9 mouse cellular contexts compared by ENCODE assay signal in genomic region chr7:28740949-28741348, GRCm38 (mm10). TPM values are rescaled to one million over a fixed set of nuclear protein-coding genes. Genes with fewer than 3 reads are reported as not detected.
A peak's percentile ranks its signal among the peaks of the same experiment; 100 is the strongest.
DNase-seq lines count a peak whose midpoint lies in the region; ATAC-seq and TF ChIP-seq lines count a peak whose summit lies in the region.
"Had no signal": no experiment of that assay in that cellular context is flagged by ENCODE, and none has a peak within 500 bp of the region (broad histone marks: within the 10 kb centered on the region; RNA-seq: fewer than 3 reads in every experiment).

No protein-coding gene starts in this region.

- WGBS in heart, adult 2 months: 28% methylated on average over 9 of the region's 9 CpGs
- WGBS in forebrain, embryonic 12.5 days: 42% methylated on average over 9 of the region's 9 CpGs
- WGBS in liver, embryonic 15.5 days (ENCODE audit: insufficient replicate concordance): 32% methylated on average over 9 of the region's 9 CpGs

- peaks cover 3% of the 10 kb centered on the region for H3K79me3 ChIP-seq in C2C12 (ENCODE audit: low read depth)

- H3K27ac ChIP-seq in heart, adult 2 months: peak overlapping the region; percentile 97
- no peak overlapping the region for H3K27ac ChIP-seq in forebrain, embryonic 12.5 days
- peak overlapping the region; percentile 75 for H3K27ac ChIP-seq in liver, embryonic 15.5 days (replicated peaks)

- no peaks in the 10 kb centered on the region for H3K9me3 ChIP-seq in forebrain, embryonic 12.5 days
- no peaks in the 10 kb centered on the region for H3K9me3 ChIP-seq in liver, embryonic 15.5 days (replicated peaks)

- H3K79me2 ChIP-seq in heart, adult 2 months (replicated peaks; ENCODE audit: control insufficient read depth, insufficient read depth, low read length): no peaks in the 10 kb centered on the region
- H3K79me2 ChIP-seq in C2C12 (ENCODE audit: control insufficient read depth, insufficient read depth): peaks cover 11% of the 10 kb centered on the region

- H3K36me3 ChIP-seq in heart, adult 2 months (ENCODE audit: control insufficient read depth, insufficient read depth, low read length): no peaks in the 10 kb centered on the region
- peaks cover 11% of the 10 kb centered on the region for H3K36me3 ChIP-seq in C2C12 (ENCODE audit: control insufficient read depth, insufficient read depth)
- peaks cover 32% of the 10 kb centered on the region for H3K36me3 ChIP-seq in forebrain, embryonic 12.5 days (replicated peaks)
- H3K36me3 ChIP-seq in liver, embryonic 15.5 days (replicated peaks): peaks cover 16% of the 10 kb centered on the region

- peak overlapping the region; percentile 81 for H3K9ac ChIP-seq in heart, adult 2 months (ENCODE audit: low read depth, low read length)
- H3K9ac ChIP-seq in forebrain, embryonic 12.5 days: peak overlapping the region; percentile 82
- peak overlapping the region; percentile 77 for H3K9ac ChIP-seq in liver, embryonic 15.5 days

- H3K4me2 ChIP-seq in forebrain, embryonic 12.5 days: peak overlapping the region; percentile 91
- peak overlapping the region; percentile 78 for H3K4me2 ChIP-seq in liver, embryonic 15.5 days

- peak overlapping the region; percentile 93 for H3K4me3 ChIP-seq in heart, adult 2 months
- H3K4me3 ChIP-seq in C2C12 (ENCODE audit: insufficient read depth, poor library complexity, severe bottlenecking): peak overlapping the region; percentile 68
- peak overlapping the region; percentile 65 for H3K4me3 ChIP-seq in forebrain, embryonic 12.5 days (replicated peaks)
- peak overlapping the region; percentile 86 for H3K4me3 ChIP-seq in liver, embryonic 15.5 days (replicated peaks)

- H3ac ChIP-seq in C2C12 (ENCODE audit: control insufficient read depth, insufficient read length, low read depth): peak overlapping the region; percentile 94

- intact Hi-C loops in heart, adult 2 months (cut with DNase I): no loop called here

- no peak for DNase-seq in heart, adult 2 months
- no peak for DNase-seq in heart, adult 18-20 months
- DNase-seq in cerebellum, postnatal 4 days (ENCODE audit: low spot score in 2 of 2): no peak
- no peak for DNase-seq in urinary bladder, postnatal 14 days (ENCODE audit: low spot score)
- no peak for DNase-seq in thymus, postnatal 14 days

- H3K27me3 ChIP-seq in heart, adult 2 months (ENCODE audit: control insufficient read depth, insufficient read depth, low read length): no peaks in the 10 kb centered on the region
- no peaks in the 10 kb centered on the region for H3K27me3 ChIP-seq in C2C12 (ENCODE audit: control insufficient read depth, insufficient read depth, insufficient read length)
- no peaks in the 10 kb centered on the region for H3K27me3 ChIP-seq in forebrain, embryonic 12.5 days
- no peaks in the 10 kb centered on the region for H3K27me3 ChIP-seq in liver, embryonic 15.5 days

- no peak for TF ChIP-seq POLR2A in heart, adult 2 months (IDR thresholded peaks at IDR 0.05; ENCODE audit: insufficient read depth, low read depth, low read length)

- peaks cover 5% of the 10 kb centered on the region for H3K4me1 ChIP-seq in heart, adult 2 months (ENCODE audit: control insufficient read depth, insufficient read depth, low read length)
- H3K4me1 ChIP-seq in forebrain, embryonic 12.5 days: peaks cover 15% of the 10 kb centered on the region
- peaks cover 26% of the 10 kb centered on the region for H3K4me1 ChIP-seq in liver, embryonic 15.5 days (replicated peaks)

- ATAC-seq in forebrain, embryonic 12.5 days (ENCODE audit: low FRiP score): no peak
- ATAC-seq in liver, embryonic 15.5 days (ENCODE audit: insufficient read depth): no peak

- no peak for TF ChIP-seq CTCF in heart, adult 2 months (IDR thresholded peaks at IDR 0.05)
- TF ChIP-seq CTCF in C2C12 (IDR thresholded peaks at IDR 0.05; ENCODE audit: control insufficient read depth, insufficient read depth, insufficient read length): no peak

- TF ChIP-seq EP300 in heart, adult 2 months (IDR thresholded peaks at IDR 0.05; ENCODE audit: insufficient read depth, low read depth, low read length): no peak

TF ChIP-seq in C2C12, 6 proteins besides CTCF, POLR2A, EP300 and RAD21:
- TF ChIP-seq MAX (IDR thresholded peaks at IDR 0.05) (no peak), CEBPB (IDR thresholded peaks at IDR 0.05; ENCODE audit: low read depth) (no peak), MYOD1 (IDR thresholded peaks at IDR 0.05; ENCODE audit: control insufficient read depth, insufficient read length, low read depth) (no peak), FOSL1 (IDR thresholded peaks at IDR 0.05; ENCODE audit: insufficient read depth, low read length, poor library complexity, severe bottlenecking) (no peak), USF1 (IDR thresholded peaks at IDR 0.05; ENCODE audit: low read depth) (no peak), MYOG (IDR thresholded peaks at IDR 0.05; ENCODE audit: control insufficient read depth, extremely low read depth, insufficient read length) (no peak)
TF ChIP-seq in C2C12: peak in this region for 0.

RNA-seq across cellular contexts. Expression of gene Mrps12, which starts 0.7 kb away (rescaled TPM):
- total RNA-seq in heart, adult 2 months (2021): 10 to 100 TPM; 47.8 to 57.3 TPM
- 36.3 and 51.9 TPM in 2 replicates for polyA plus RNA-seq in heart, adult 2 months (2012; rRNA removed)
- total RNA-seq in heart, adult 18-20 months (2021): 10 to 100 TPM; 59.4 to 60.4 TPM
- 193 TPM for polyA plus RNA-seq in C2C12 (2012; fragmentation: generic; extraction: Trizol)
- 118 and 131 TPM in 2 replicates for polyA plus RNA-seq in forebrain, embryonic 12.5 days (2016; fragmentation: Nextera tagmentation; extraction: Ambion mirVana)
- 73.3 and 77.7 TPM in 2 replicates for polyA plus RNA-seq in liver, embryonic 15.5 days (2015; fragmentation: Nextera tagmentation; extraction: Ambion mirVana)

RNA-seq across cellular contexts. Expression of gene Sars2, which starts 0.8 kb away (rescaled TPM):
- total RNA-seq in heart, adult 2 months (2021): 10 to 100 TPM; 13.7 to 14.2 TPM
- polyA plus RNA-seq in heart, adult 2 months (2012; rRNA removed): 18.5 and 20.2 TPM in 2 replicates
- total RNA-seq in heart, adult 18-20 months (2021): 10 to 100 TPM; 14.7 to 15.5 TPM
- polyA plus RNA-seq in C2C12 (2012; fragmentation: generic; extraction: Trizol): 18.1 TPM
- polyA plus RNA-seq in forebrain, embryonic 12.5 days (2016; fragmentation: Nextera tagmentation; extraction: Ambion mirVana): 27.9 and 28.9 TPM in 2 replicates
- 12.2 and 12.4 TPM in 2 replicates for polyA plus RNA-seq in liver, embryonic 15.5 days (2015; fragmentation: Nextera tagmentation; extraction: Ambion mirVana)

RNA-seq across cellular contexts. Expression of gene Ccer2, which starts 15.0 kb away (rescaled TPM):
- total RNA-seq in heart, adult 2 months (2021): not detected
- not detected in 2 replicates for polyA plus RNA-seq in heart, adult 2 months (2012; rRNA removed)
- not detected for total RNA-seq in heart, adult 18-20 months (2021)
- polyA plus RNA-seq in C2C12 (2012; fragmentation: generic; extraction: Trizol): not detected
- polyA plus RNA-seq in forebrain, embryonic 12.5 days (2016; fragmentation: Nextera tagmentation; extraction: Ambion mirVana): not detected in 2 replicates
- polyA plus RNA-seq in liver, embryonic 15.5 days (2015; fragmentation: Nextera tagmentation; extraction: Ambion mirVana): not detected in 2 replicates
- total RNA-seq: megakaryocyte-erythroid progenitor cell, adult 5-6 weeks had no signal

RNA-seq across cellular contexts. Expression of gene Fbxo17, which starts 24.3 kb away (rescaled TPM):
- total RNA-seq in heart, adult 2 months (2021): under 1 TPM; 0.37 to 0.57 TPM
- polyA plus RNA-seq in heart, adult 2 months (2012; rRNA removed): 1.7 and 2.0 TPM in 2 replicates
- total RNA-seq in heart, adult 18-20 months (2021): under 1 TPM; 0.62 to 0.82 TPM
- 9.8 TPM for polyA plus RNA-seq in C2C12 (2012; fragmentation: generic; extraction: Trizol)
- 7.3 and 8.0 TPM in 2 replicates for polyA plus RNA-seq in forebrain, embryonic 12.5 days (2016; fragmentation: Nextera tagmentation; extraction: Ambion mirVana)
- polyA plus RNA-seq in liver, embryonic 15.5 days (2015; fragmentation: Nextera tagmentation; extraction: Ambion mirVana): 1.1 and 1.3 TPM in 2 replicates

RNA-seq across cellular contexts. Expression of gene Sirt2, which starts 25.6 kb away (rescaled TPM):
- total RNA-seq in heart, adult 2 months (2021): 10 to 100 TPM; 78.8 to 92.3 TPM
- polyA plus RNA-seq in heart, adult 2 months (2012; rRNA removed): 82.9 and 103 TPM in 2 replicates
- total RNA-seq in heart, adult 18-20 months (2021): 10 to 100 TPM; 84.3 to 88.4 TPM
- 48.9 TPM for polyA plus RNA-seq in C2C12 (2012; fragmentation: generic; extraction: Trizol)
- 68.3 and 77.4 TPM in 2 replicates for polyA plus RNA-seq in forebrain, embryonic 12.5 days (2016; fragmentation: Nextera tagmentation; extraction: Ambion mirVana)
- polyA plus RNA-seq in liver, embryonic 15.5 days (2015; fragmentation: Nextera tagmentation; extraction: Ambion mirVana): 25.9 and 26.0 TPM in 2 replicates
